Mouse (Mus musculus): Measurements from ENCODE around the gene 2310022A10Rik. TPM values are rescaled to one million over a fixed set of nuclear protein-coding genes. Genes with fewer than 3 reads are reported as not detected.

2310022A10Rik gene
- polyA plus RNA-seq, 1 experiment = 5.8 TPM

- H3K4me3 ChIP-seq (ENCODE audit: insufficient read depth, low read depth, low read length) = no peak overlapping the region; the same call in 1 of the 2 replicates
- H3K4me1 ChIP-seq (ENCODE audit: control insufficient read depth, insufficient read depth, insufficient read length, low read length) = peaks cover 5% of the 10 kb centered on the region; the same call in 1 of the 2 replicates
- H3K27ac ChIP-seq (replicated peaks; ENCODE audit: low read depth, low read length) = no peak overlapping the region
Observed at GRCm38 (mm10) chr7:27552070-27552469, 963 bp upstream of the 2310022A10Rik start.

- Histone ChIP-seq H3K4me3 (ENCODE audit: insufficient read depth, low read depth, low read length) (no peak overlapping the region), H3K27ac (replicated peaks; ENCODE audit: low read depth, low read length) (no peak overlapping the region), H3K4me1 (ENCODE audit: control insufficient read depth, insufficient read depth, insufficient read length, low read length) (no peaks in the 10 kb centered on the region)
Observed at GRCm38 (mm10) chr7:27560291-27560887, 7.4 kb downstream of the 2310022A10Rik start.

- H3K4me3 ChIP-seq (ENCODE audit: insufficient read depth, low read depth, low read length) = no peak overlapping the region
- H3K4me1 ChIP-seq (ENCODE audit: control insufficient read depth, insufficient read depth, insufficient read length, low read length) = no peaks in the 10 kb centered on the region
- no peak overlapping the region for H3K27ac ChIP-seq (replicated peaks; ENCODE audit: low read depth, low read length)
Observed at GRCm38 (mm10) chr7:27560978-27561377, 7.9 kb downstream of the 2310022A10Rik start.

GRCm38 (mm10) chr7:27569580-27570224 is 16.7 kb downstream of the 2310022A10Rik start:
- Histone ChIP-seq H3K4me3 (ENCODE audit: insufficient read depth, low read depth, low read length) (no peak overlapping the region), H3K27ac (replicated peaks; ENCODE audit: low read depth, low read length) (no peak overlapping the region), H3K4me1 (ENCODE audit: control insufficient read depth, insufficient read depth, insufficient read length, low read length) (no peaks in the 10 kb centered on the region)

- no peaks in the 10 kb centered on the region for H3K4me1 ChIP-seq (ENCODE audit: control insufficient read depth, insufficient read depth, insufficient read length, low read length)
- H3K4me3 ChIP-seq (ENCODE audit: insufficient read depth, low read depth, low read length) = no peak overlapping the region
- H3K27ac ChIP-seq (replicated peaks; ENCODE audit: low read depth, low read length) = no peak overlapping the region
Observed at GRCm38 (mm10) chr7:27572133-27572532, 19.1 kb downstream of the 2310022A10Rik start.

GRCm38 (mm10) chr7:27574124-27574880 is 21.3 kb downstream of the 2310022A10Rik start:
- H3K4me1 ChIP-seq (ENCODE audit: control insufficient read depth, insufficient read depth, insufficient read length, low read length) = peaks cover 3% of the 10 kb centered on the region; the same call in 1 of the 2 replicates

GRCm38 (mm10) chr7:27576914-27577313 is 23.9 kb downstream of the 2310022A10Rik start:
- Histone ChIP-seq H3K4me3 (ENCODE audit: insufficient read depth, low read depth, low read length) (no peak overlapping the region), H3K4me1 (ENCODE audit: control insufficient read depth, insufficient read depth, insufficient read length, low read length) (peaks cover 20% of the 10 kb centered on the region), H3K27ac (replicated peaks; ENCODE audit: low read depth, low read length) (peak overlapping the region; percentile 56; the same call in 1 of the 2 replicates)

More at GRCm38 (mm10) chr7:27574124-27574880, 21.3 kb downstream of the 2310022A10Rik start:
- H3K27ac ChIP-seq (replicated peaks; ENCODE audit: low read depth, low read length) = peak overlapping the region; percentile 28
- H3K4me3 ChIP-seq (ENCODE audit: insufficient read depth, low read depth, low read length) = no peak overlapping the region

- H3K4me1 ChIP-seq (ENCODE audit: control insufficient read depth, insufficient read depth, insufficient read length, low read length) = peaks cover 20% of the 10 kb centered on the region
- peak overlapping the region; percentile 56 for H3K27ac ChIP-seq (replicated peaks; ENCODE audit: low read depth, low read length)
- no peak overlapping the region for H3K4me3 ChIP-seq (ENCODE audit: insufficient read depth, low read depth, low read length)
Observed at GRCm38 (mm10) chr7:27577589-27577988, 24.6 kb downstream of the 2310022A10Rik start.

- Histone ChIP-seq H3K27ac (replicated peaks; ENCODE audit: low read depth, low read length) (peak overlapping the region; percentile 87), H3K4me3 (ENCODE audit: insufficient read depth, low read depth, low read length) (no peak overlapping the region), H3K4me1 (ENCODE audit: control insufficient read depth, insufficient read depth, insufficient read length, low read length) (peaks cover 20% of the 10 kb centered on the region)
Observed at GRCm38 (mm10) chr7:27578465-27578864, 25.4 kb downstream of the 2310022A10Rik start.

GRCm38 (mm10) chr7:27580380-27581174 is 27.5 kb downstream of the 2310022A10Rik start:
- peak overlapping the region; percentile 70 for H3K27ac ChIP-seq (replicated peaks; ENCODE audit: low read depth, low read length)
- no peak overlapping the region for H3K4me3 ChIP-seq (ENCODE audit: insufficient read depth, low read depth, low read length)
- peaks cover 20% of the 10 kb centered on the region for H3K4me1 ChIP-seq (ENCODE audit: control insufficient read depth, insufficient read depth, insufficient read length, low read length)

- Histone ChIP-seq H3K4me3 (ENCODE audit: insufficient read depth, low read depth, low read length) (no peak overlapping the region), H3K4me1 (ENCODE audit: control insufficient read depth, insufficient read depth, insufficient read length, low read length) (no peaks in the 10 kb centered on the region), H3K27ac (replicated peaks; ENCODE audit: low read depth, low read length) (no peak overlapping the region; the same call in 1 of the 2 replicates)
Observed at GRCm38 (mm10) chr7:27586861-27587260, 33.8 kb downstream of the 2310022A10Rik start.

- Histone ChIP-seq H3K4me1 (ENCODE audit: control insufficient read depth, insufficient read depth, insufficient read length, low read length) (no peaks in the 10 kb centered on the region), H3K27ac (replicated peaks; ENCODE audit: low read depth, low read length) (0 out of 2 replicates have a peak overlapping the region, but pooled peaks have one; percentile 34), H3K4me3 (ENCODE audit: insufficient read depth, low read depth, low read length) (no peak overlapping the region)
Observed at GRCm38 (mm10) chr7:27587741-27588140, 34.7 kb downstream of the 2310022A10Rik start.

- 0 out of 2 replicates have a peak, but pooled peaks cover 3% of the 10 kb centered on the region for H3K4me1 ChIP-seq (ENCODE audit: control insufficient read depth, insufficient read depth, insufficient read length, low read length)
- no peak overlapping the region for H3K4me3 ChIP-seq (ENCODE audit: insufficient read depth, low read depth, low read length)
- no peak overlapping the region for H3K27ac ChIP-seq (replicated peaks; ENCODE audit: low read depth, low read length)
Observed at GRCm38 (mm10) chr7:27590088-27590487, 37.1 kb downstream of the 2310022A10Rik start.

- Histone ChIP-seq H3K27ac (replicated peaks; ENCODE audit: low read depth, low read length) (peak overlapping the region; percentile 81), H3K4me1 (ENCODE audit: control insufficient read depth, insufficient read depth, insufficient read length, low read length) (peaks cover 4% of the 10 kb centered on the region; the same call in 1 of the 2 replicates), H3K4me3 (ENCODE audit: insufficient read depth, low read depth, low read length) (peak overlapping the region; percentile 42; the same call in 1 of the 2 replicates)
Observed at GRCm38 (mm10) chr7:27590566-27591213, 37.7 kb downstream of the 2310022A10Rik start.
